Mouse (Mus musculus) layer of hippocampus, postnatal 25 days (tissue): Measurements from ENCODE around the gene Cog7. TPM values are rescaled to one million over a fixed set of nuclear protein-coding genes. Genes with fewer than 3 reads are reported as not detected.

Experiments used
- DNase-seq, 2 experiments: peaks; one replicate each; pipeline ENCODE4 v3.0.0; 2022; ENCODE audit warnings: mixed read lengths in 2 of 2, low spot score in 1 of 2; ENCODE audit errors: extremely low spot score in 1 of 2
- total RNA-seq, 2 experiments: library from RNA; stranded (reverse); gene quantifications; 2 replicates each; pipeline ENCODE4 v1.2.3; 2021

The Cog7 gene
- 10 to 100 TPM; 37.5 to 41.0 TPM for total RNA-seq

DNA sequence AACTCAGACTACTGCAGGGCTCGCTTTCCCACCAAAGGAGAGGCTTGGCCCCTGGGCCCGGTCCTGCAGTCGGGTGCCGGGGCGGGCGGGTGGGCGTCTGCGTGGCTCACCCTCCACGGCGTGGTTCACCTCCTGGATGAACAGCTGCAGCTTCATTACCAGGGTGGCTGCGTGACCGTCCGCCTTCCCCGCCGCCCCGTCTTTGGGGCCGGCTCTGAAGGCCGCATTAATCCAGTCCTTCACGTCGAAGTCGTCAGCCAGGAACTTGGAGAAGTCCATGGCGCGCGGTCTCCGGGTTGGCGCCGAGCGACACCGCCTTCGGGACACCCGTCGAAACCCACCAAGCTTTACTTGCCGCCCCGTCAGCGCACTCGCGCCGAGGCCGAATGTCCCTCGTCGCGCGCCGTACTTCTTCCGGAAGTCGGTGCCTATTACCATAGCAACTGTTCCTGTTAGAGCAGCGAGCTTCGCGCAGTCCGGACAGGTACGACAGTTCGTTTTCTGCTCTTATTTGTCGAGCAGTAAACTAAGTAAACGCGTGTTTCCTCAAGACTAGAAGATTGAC is at the start of gene Cog7:
Gene Cog7, minus strand, starts transcription at position 405 of the 565 bp plus-strand sequence.
- DNase-seq, result peak; percentile 88 to 96

GRCm38 (mm10) chr7:122022131-122022530 is 40.6 kb upstream of the Cog7 start:
- no peak for DNase-seq

DNA sequence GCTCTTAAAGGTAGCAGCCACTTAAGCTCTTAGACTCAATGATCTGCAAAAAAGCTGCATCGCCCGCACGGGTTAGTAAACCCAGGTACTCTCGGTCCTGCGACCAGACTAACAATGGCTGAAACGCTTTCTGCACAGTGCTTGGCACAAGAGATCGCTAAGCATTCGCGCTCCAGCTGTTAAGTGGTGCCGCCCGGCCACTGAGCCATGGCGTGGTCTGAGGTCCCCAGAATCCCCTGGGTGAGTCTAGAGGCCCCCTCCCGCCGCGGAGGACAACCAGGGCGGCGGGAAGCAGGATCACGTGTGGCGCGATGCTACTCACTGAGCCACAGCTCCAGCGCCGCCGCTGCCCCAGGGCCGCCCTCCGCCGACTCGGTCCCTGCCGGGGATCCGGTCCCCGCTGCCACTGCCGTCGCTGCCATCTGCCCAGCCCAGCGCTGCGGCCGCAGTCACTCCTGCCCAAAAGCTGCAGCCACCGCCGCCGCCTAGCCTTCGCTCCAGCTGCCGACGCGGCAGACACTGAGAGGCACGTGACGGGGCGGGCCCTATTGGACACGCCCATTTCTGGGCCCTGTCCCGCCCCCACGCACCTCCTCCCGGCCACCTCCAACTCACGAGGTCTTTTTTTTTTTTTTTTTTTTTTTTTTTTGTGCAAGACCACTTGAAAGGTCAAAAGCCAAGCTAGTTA is 39.3 kb upstream of the Cog7 start, which contains the start of gene Gga2:
Gene Gga2, minus strand, starts transcription at position 556 of the 688 bp plus-strand sequence.
- peak; percentile 71 to 74 for DNase-seq

DNA sequence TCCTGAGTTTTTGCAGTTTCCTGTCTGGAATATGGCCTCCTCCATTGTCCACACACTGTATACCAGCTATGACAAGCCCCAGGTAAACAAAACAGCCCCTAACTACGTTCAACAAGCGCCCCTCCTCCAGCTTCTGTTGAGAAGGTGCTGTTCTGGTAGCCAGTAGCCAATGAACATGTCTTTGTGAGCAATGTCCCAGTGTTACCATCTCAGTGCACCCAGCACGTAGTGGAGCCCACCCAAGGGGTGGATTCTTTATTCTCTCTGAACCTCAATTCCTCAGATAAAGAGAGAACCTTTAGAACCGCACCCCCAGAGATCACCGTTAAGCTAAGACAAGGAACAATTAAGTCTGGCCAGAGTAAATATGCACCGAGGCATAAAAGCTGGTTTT is 38.8 kb upstream of the Cog7 start:
- no peak for DNase-seq

DNA sequence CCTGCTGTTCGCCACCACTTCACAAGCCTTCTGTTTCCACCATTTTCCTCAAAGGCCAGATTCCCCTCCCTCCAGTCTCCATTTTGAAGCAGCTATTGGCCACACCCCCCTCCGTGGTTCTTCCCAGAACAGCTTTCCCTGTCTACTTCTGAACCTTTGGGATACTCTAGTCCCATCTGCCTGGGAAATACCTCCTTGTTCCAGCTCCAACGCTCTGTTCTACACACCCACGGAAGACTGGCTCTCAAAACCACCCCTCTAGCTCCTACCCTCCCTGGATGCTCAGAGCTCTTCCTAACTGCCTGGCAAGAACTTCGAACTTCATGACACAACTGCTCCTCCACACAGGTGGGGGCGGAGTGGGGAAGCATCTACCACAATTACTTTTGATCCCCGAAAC is 37.5 kb upstream of the Cog7 start:
- DNase-seq, result peak in 1 of 2 experiments; percentile 24

GRCm38 (mm10) chr7:122018247-122018646 is 36.7 kb upstream of the Cog7 start:
- DNase-seq, result no peak

- DNase-seq, result no peak
Measured at GRCm38 (mm10) chr7:122015734-122016133, 34.2 kb upstream of the Cog7 start.

- DNase-seq, result no peak
Measured at GRCm38 (mm10) chr7:122015105-122015504, 33.6 kb upstream of the Cog7 start.

- no peak for DNase-seq
Measured at GRCm38 (mm10) chr7:122012949-122013348, 31.4 kb upstream of the Cog7 start.

DNA sequence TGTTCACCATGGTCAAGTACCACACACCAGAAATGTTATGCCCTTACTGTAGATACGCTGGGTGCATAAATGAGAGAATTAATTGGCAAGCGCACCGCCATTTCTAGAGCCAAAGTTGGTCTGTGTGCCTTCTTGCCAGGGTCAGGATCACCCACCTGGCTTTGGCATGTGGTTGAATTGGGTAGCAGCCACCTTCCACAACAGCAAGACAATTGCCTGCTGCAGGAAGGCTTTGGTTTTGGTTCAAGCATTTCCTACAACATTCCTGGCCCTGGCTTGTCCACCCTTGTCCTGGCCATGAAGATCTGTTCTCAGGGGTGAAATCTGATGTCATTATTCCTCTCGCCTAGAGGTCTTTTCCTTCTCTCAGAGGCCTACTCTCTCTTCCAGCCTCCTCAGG is 30.9 kb upstream of the Cog7 start:
- no peak for DNase-seq

- no peak for DNase-seq
Measured at GRCm38 (mm10) chr7:122000396-122000795, 18.9 kb upstream of the Cog7 start.

GRCm38 (mm10) chr7:121995961-121996360 is 14.4 kb upstream of the Cog7 start:
- DNase-seq, result no peak

DNA sequence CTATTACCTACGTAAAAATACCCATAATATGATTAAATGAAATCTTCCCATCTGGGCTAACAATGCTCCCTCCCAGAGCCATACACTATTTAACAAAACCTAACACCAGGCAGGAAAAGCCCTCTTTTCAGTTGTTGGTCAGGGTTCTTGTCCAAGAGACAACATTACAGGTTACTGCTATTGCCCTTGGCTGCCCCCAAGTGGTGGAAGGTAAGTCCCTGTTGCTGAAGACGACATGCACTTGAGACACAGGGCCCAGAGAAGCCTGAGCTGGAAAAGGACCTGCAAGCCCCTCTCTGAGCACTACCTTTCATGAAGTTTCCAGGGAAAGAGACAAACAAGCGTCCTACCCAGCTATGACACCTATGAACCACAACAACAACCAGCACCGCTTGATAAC is 6.5 kb downstream of the Cog7 start:
- DNase-seq, result peak in 1 of 2 experiments; percentile 67

DNA sequence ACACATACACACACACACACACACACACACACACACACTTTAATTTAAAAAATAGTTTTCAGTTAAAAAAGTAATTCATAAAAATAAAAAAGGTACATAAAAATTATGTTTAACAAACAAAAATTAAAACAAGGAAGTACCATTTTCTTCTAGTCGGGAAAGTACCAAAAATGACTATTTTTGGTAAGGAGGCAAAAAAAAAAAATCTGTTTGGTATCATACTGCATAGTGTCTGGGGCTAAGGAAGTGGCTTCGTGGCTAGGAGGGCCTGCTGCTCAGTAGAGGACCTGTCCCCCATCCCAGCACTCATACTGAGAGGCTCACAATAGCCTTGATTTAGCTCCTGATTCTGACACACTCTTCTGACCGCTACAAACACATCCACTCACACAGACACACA is 9.8 kb downstream of the Cog7 start:
- no peak for DNase-seq

GRCm38 (mm10) chr7:121970250-121970649 is 11.3 kb downstream of the Cog7 start:
- DNase-seq, result no peak

GRCm38 (mm10) chr7:121968816-121969215 is 12.7 kb downstream of the Cog7 start:
- no peak for DNase-seq

GRCm38 (mm10) chr7:121968242-121968641 is 13.3 kb downstream of the Cog7 start:
- DNase-seq, result no peak

DNA sequence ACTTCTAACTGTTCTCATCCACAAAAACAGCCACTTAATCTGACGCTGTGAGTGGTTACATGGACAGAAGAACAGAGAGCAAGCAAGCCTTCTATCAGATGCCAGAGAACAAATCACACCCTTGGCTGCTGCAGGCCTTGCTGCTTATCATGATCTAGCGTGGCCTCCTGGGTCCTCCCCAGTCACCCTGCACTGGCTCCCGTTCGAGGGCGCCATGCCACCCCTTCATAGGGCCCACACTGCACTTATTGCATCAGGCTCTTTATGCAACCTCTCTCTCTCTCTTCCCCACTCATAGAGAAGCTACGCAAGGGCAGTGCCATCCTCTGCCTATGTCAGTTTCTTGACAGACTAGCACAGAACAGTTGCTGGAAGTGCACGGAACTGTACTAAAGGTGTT is 15.3 kb downstream of the Cog7 start:
- no peak for DNase-seq

DNA sequence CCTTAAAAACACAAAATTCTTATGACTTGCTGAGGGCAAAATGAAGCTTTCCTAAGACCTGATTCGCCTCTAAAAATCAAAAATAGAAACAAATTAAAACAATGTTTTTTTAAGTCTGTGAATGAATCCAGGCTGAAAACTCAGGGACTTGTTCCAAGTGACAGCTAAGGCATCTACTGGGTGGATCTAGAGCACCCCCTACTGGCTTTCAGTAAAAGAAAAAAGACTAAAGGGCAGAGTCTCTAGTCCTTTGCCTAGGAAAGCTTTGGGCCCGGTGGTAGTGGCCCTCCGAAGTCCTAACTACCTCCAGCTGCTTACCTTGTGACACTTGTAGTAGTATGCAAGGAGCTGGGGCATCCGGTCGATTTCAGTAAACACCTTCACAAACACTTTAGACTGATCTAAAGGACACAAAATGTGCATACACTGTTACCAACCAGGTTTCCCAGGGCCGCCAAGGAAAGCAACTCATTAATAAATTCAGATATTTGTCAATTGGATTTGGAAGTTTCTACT is 17.6 kb downstream of the Cog7 start:
- DNase-seq, result peak in 1 of 2 experiments; percentile 25

DNA sequence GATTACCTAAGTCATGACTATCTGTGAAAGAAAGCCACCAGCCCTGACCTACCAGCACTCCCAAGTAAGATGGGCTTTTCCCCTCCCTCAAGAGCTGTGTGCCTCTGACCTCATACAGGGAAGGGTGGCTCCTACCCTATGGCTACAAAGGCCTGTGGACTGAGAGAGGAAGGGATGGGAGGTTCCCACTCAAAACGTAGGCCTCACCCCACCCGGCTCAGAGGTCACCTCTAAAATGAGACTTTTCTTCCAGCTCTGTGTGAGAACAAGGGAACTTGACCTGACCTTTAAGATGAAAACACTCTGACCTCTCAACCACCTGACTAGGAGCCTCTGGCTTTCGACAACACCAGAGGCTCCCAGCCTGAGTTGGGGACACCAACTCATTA is 18.9 kb downstream of the Cog7 start:
- DNase-seq, result no peak

DNA sequence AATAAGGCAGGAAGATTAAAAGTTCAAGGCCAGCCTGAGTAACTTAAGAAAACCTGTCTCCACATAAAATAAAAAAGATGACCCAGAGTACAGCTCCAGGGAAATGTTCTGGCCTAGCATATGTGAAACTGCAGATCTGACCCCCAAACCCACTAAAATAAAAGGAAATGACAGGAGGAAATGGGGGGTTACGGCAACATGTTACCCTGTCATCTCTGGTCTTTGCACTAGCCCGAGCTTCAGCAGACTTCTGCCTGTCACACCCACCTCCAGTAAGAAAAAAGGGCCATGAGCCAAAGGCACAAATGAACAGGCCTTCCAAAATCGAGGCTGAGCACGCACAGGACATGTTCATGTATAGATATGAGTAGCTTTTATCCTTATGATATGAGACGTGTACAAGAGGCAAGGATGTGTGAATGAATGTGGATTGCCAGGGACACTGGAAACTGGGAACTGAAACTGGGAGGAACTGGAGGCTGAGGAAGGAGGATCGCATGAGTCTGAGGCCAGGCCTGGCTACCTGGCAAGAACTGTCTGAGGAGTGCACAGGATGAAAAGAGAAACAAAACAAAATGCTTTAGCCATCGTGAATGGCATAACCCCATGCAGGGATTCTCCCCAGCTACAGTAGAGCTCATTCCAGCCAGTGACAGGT is 19.5 kb downstream of the Cog7 start:
- no peak for DNase-seq

DNA sequence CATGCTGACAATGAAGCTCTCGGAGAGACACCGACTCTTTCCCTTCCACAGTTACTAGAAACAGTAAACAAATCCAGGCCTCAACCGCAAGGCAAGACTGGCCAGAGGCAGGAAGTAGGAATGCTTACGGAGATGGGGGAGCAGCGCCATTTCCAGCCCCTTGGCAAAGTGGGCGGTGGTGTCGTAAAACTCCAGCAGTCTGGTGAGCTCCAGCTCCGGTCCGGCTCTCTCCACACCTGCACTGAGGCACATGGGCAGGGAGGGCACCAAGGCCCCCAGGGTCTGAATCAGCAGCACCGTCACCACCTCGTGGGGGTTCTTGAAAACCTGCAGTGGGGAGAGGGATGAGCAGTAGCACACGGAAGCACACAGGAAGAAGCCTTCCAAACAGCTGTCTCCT is 25.7 kb downstream of the Cog7 start:
- no peak for DNase-seq
